Mouse (Mus musculus) intestine, postnatal 0 days (tissue): ENCODE data around the gene Thbs1. TPM values are rescaled to one million over a fixed set of nuclear protein-coding genes. Genes with fewer than 3 reads are reported as not detected.
A peak's percentile ranks its signal among the peaks of the same experiment; 100 is the strongest.

ENCODE experiments used
- ATAC-seq: fragments of 200-750 bp; cut with Nextera tagmentation; 2 replicates; pipeline ENCODE4 v1.8.0; 2017; ENCODE audit warnings: mild to moderate bottlenecking, moderate TSS enrichment, moderate library complexity
- H3K27ac ChIP-seq: fragments of 300-500 bp; sonication (generic); 2 replicates; pipeline ENCODE4 v1.5.1; 2014; ENCODE audit warnings: mild to moderate bottlenecking, low read depth, low read length, moderate library complexity
- H3K27me3 ChIP-seq: fragments of 300-500 bp; sonication (generic); replicated peaks from 2 replicates; pipeline ENCODE4 v1.6.1; 2014; ENCODE audit warnings: low read length, mixed read lengths; ENCODE audit not compliant: control insufficient read depth, insufficient read depth
- H3K36me3 ChIP-seq: fragments of 300-500 bp; sonication (generic); 2 replicates; pipeline ENCODE4 v1.6.1; 2014; ENCODE audit warnings: mild to moderate bottlenecking, moderate library complexity; ENCODE audit not compliant: control insufficient read depth, insufficient read depth
- H3K4me1 ChIP-seq: fragments of 300-500 bp; sonication (generic); replicated peaks from 2 replicates; pipeline ENCODE4 v1.6.1; 2014; ENCODE audit warnings: antibody characterized with exemption, low read length, mixed read lengths; ENCODE audit not compliant: control insufficient read depth, insufficient read depth
- H3K4me2 ChIP-seq: fragments of 300-500 bp; sonication (generic); replicated peaks from 2 replicates; pipeline ENCODE4 v1.6.1; 2014; ENCODE audit warnings: low read depth, mild to moderate bottlenecking, moderate library complexity
- H3K4me3 ChIP-seq: fragments of 300-500 bp; sonication (generic); 2 replicates; pipeline ENCODE4 v1.5.1; 2014; ENCODE audit warnings: low read depth, low read length
- H3K9ac ChIP-seq: fragments of 300-500 bp; sonication (generic); 2 replicates; pipeline ENCODE4 v1.6.1; 2014; ENCODE audit warnings: mild to moderate bottlenecking, low read depth, low read length
- H3K9me3 ChIP-seq: fragments of 300-500 bp; sonication (generic); 2 replicates; pipeline ENCODE4 v1.6.1; 2016; ENCODE audit warnings: mixed run types; ENCODE audit not compliant: control insufficient read depth
- CTCF ChIP-seq: sonication (generic); IDR thresholded peaks from 2 replicates; pipeline ENCODE4 v1.5.1; 2016; ENCODE audit warnings: low read depth, mild to moderate bottlenecking, control low read depth, antibody characterized with exemption, moderate library complexity
- WGBS: fragments of 180-500 bp; shearing (Covaris S2); extraction: QIAGEN DNeasy Blood & Tissue Kit; methylation state at CpG from one replicate; pipeline ENCODE4 v1.1.7; 2014; 5-methylcytosine and 5-hydroxymethylcytosine counted together
- polyA plus RNA-seq: library from polyadenylated mRNA; unstranded; fragments of >200 nt; fragmentation: Nextera tagmentation; extraction: Ambion mirVana; gene quantifications from 2 replicates; pipeline ENCODE4 v1.2.1, GENCODE M21; 2015

The Thbs1 gene
- polyA plus RNA-seq, 1 experiment from 2014 or later = 13.2 TPM

GRCm38 (mm10) chr2:118112846-118113479, 1.3 kb downstream of the Thbs1 start:
- 38% methylated on average over 21 of the region's 21 CpGs for WGBS
- no peak; the same call in 1 of the 2 replicates for ATAC-seq
- no peaks in the 10 kb centered on the region for H3K4me1 ChIP-seq
- peak overlapping the region; percentile 65 for H3K4me3 ChIP-seq
- peak overlapping the region; percentile 83 for H3K4me2 ChIP-seq
- H3K36me3 ChIP-seq = peaks cover 19% of the 10 kb centered on the region
- H3K9ac ChIP-seq = 0 out of 2 replicates have a peak overlapping the region, but pooled peaks have one; percentile 32
- H3K27me3 ChIP-seq = no peaks in the 10 kb centered on the region
- no peak for TF ChIP-seq CTCF
- H3K27ac ChIP-seq = no peak overlapping the region
- H3K9me3 ChIP-seq = no peaks in the 10 kb centered on the region

GRCm38 (mm10) chr2:118113808-118114524, 2.3 kb downstream of the Thbs1 start:
- Histone ChIP-seq H3K4me2 (peak overlapping the region; percentile 83), H3K36me3 (peaks cover 28% of the 10 kb centered on the region), H3K4me1 (no peaks in the 10 kb centered on the region), H3K9me3 (no peaks in the 10 kb centered on the region), H3K9ac (peak overlapping the region; percentile 7; the same call in 1 of the 2 replicates), H3K27ac (no peak overlapping the region), H3K27me3 (no peaks in the 10 kb centered on the region), H3K4me3 (peak overlapping the region; percentile 65)
- TF ChIP-seq CTCF = peak; percentile 66
- no peak for ATAC-seq
- WGBS = 58% methylated on average over 8 of the region's 8 CpGs

- TF ChIP-seq CTCF = no peak
- Histone ChIP-seq H3K4me1 (no peaks in the 10 kb centered on the region), H3K27ac (no peak overlapping the region), H3K36me3 (peaks cover 35% of the 10 kb centered on the region), H3K9ac (0 out of 2 replicates have a peak overlapping the region, but pooled peaks have one; percentile 17), H3K27me3 (no peaks in the 10 kb centered on the region), H3K4me2 (peak overlapping the region; percentile 83), H3K4me3 (peak overlapping the region; percentile 65; the same call in 1 of the 2 replicates), H3K9me3 (no peaks in the 10 kb centered on the region)
- WGBS = 83% methylated on average over 10 of the region's 10 CpGs
- no peak for ATAC-seq
These were observed 3.0 kb downstream of the Thbs1 start for GRCm38 (mm10) chr2:118114671-118115070.

- TF ChIP-seq CTCF = no peak
- no peak overlapping the region for H3K4me2 ChIP-seq
- no peak overlapping the region for H3K4me3 ChIP-seq
- 77% methylated on average over 7 of the region's 7 CpGs for WGBS
- H3K9me3 ChIP-seq = no peaks in the 10 kb centered on the region
- peaks cover 45% of the 10 kb centered on the region for H3K36me3 ChIP-seq
- no peak overlapping the region for H3K27ac ChIP-seq
- ATAC-seq = no peak
- no peaks in the 10 kb centered on the region for H3K4me1 ChIP-seq
- no peaks in the 10 kb centered on the region for H3K27me3 ChIP-seq
- H3K9ac ChIP-seq = no peak overlapping the region
These were observed 4.0 kb downstream of the Thbs1 start for GRCm38 (mm10) chr2:118115647-118116046.

GRCm38 (mm10) chr2:118116180-118116579, 4.5 kb downstream of the Thbs1 start:
- no peak for TF ChIP-seq CTCF
- H3K9ac ChIP-seq = no peak overlapping the region
- no peak overlapping the region for H3K4me2 ChIP-seq
- H3K27me3 ChIP-seq = no peaks in the 10 kb centered on the region
- ATAC-seq = no peak
- 32% methylated on average over 2 of the region's 2 CpGs for WGBS
- no peak overlapping the region for H3K4me3 ChIP-seq
- no peaks in the 10 kb centered on the region for H3K4me1 ChIP-seq
- H3K27ac ChIP-seq = no peak overlapping the region
- peaks cover 50% of the 10 kb centered on the region for H3K36me3 ChIP-seq
- H3K9me3 ChIP-seq = no peaks in the 10 kb centered on the region

GRCm38 (mm10) chr2:118116754-118117290, 5.1 kb downstream of the Thbs1 start:
- no peaks in the 10 kb centered on the region for H3K4me1 ChIP-seq
- H3K4me2 ChIP-seq = no peak overlapping the region
- H3K27me3 ChIP-seq = no peaks in the 10 kb centered on the region
- no peak for ATAC-seq
- H3K9me3 ChIP-seq = no peaks in the 10 kb centered on the region
- WGBS = 51% methylated on average over 3 of the region's 3 CpGs
- no peak overlapping the region for H3K4me3 ChIP-seq
- no peak overlapping the region for H3K27ac ChIP-seq
- no peak for TF ChIP-seq CTCF
- peaks cover 57% of the 10 kb centered on the region for H3K36me3 ChIP-seq
- no peak overlapping the region for H3K9ac ChIP-seq
